Mouse (Mus musculus) stomach, postnatal 0 days (tissue): Measurements from ENCODE around the gene Csrnp2. TPM values are rescaled to one million over a fixed set of nuclear protein-coding genes. Genes with fewer than 3 reads are reported as not detected.

Experiments
- ATAC-seq: fragments of 200-750 bp; cut with Nextera tagmentation; 2 replicates; pipeline ENCODE4 v1.8.0; 2017; ENCODE audit not compliant: low FRiP score, low TSS enrichment
- DNase-seq: peaks from one replicate; pipeline ENCODE4 v3.0.0-alpha.2; 2016; ENCODE audit warnings: low spot score
- H3K27ac ChIP-seq: fragments of 300-500 bp; sonication (generic); replicated peaks from 2 replicates; pipeline ENCODE4 v1.5.1; 2014; ENCODE audit warnings: mild to moderate bottlenecking, control low read depth
- H3K27me3 ChIP-seq: fragments of 300-500 bp; sonication (generic); 2 replicates; pipeline ENCODE4 v1.6.1; 2014; ENCODE audit warnings: low read length; ENCODE audit not compliant: control insufficient read depth, insufficient read depth
- H3K36me3 ChIP-seq: fragments of 300-500 bp; sonication (generic); 2 replicates; pipeline ENCODE4 v1.6.1; 2014; ENCODE audit warnings: low read length, mixed read lengths; ENCODE audit not compliant: control insufficient read depth, insufficient read depth
- H3K4me1 ChIP-seq: fragments of 300-500 bp; sonication (generic); replicated peaks from 2 replicates; pipeline ENCODE4 v1.6.1; 2014; ENCODE audit warnings: antibody characterized with exemption; ENCODE audit not compliant: control insufficient read depth, insufficient read depth
- H3K4me2 ChIP-seq: fragments of 300-500 bp; sonication (generic); replicated peaks from 2 replicates; pipeline ENCODE4 v1.6.1; 2014; ENCODE audit warnings: low read depth, mild to moderate bottlenecking, control low read depth, moderate library complexity
- H3K4me3 ChIP-seq: fragments of 300-500 bp; sonication (generic); 2 replicates; pipeline ENCODE4 v1.5.1; 2014; ENCODE audit warnings: low read depth, low read length, control low read depth
- H3K9ac ChIP-seq: fragments of 300-500 bp; sonication (generic); 2 replicates; pipeline ENCODE4 v1.6.1; 2014; ENCODE audit warnings: mild to moderate bottlenecking, low read length, control low read depth, mixed read lengths
- H3K9me3 ChIP-seq: fragments of 300-500 bp; sonication (generic); 2 replicates; pipeline ENCODE4 v1.6.1; 2016; ENCODE audit warnings: low read length; ENCODE audit not compliant: control insufficient read depth
- CTCF ChIP-seq: IDR thresholded peaks from 2 replicates; pipeline ENCODE4 v1.5.1; 2016; ENCODE audit warnings: antibody characterized with exemption, low read depth, mild to moderate bottlenecking, moderate library complexity
- EP300 ChIP-seq: optimal IDR thresholded peaks from 2 replicates; pipeline ENCODE3; 2016; ENCODE audit warnings: antibody characterized with exemption
- WGBS: fragments of 180-500 bp; shearing (Covaris S2); extraction: QIAGEN DNeasy Blood & Tissue Kit; methylation state at CpG from one replicate; pipeline ENCODE4 v1.1.7; 2014; 5-methylcytosine and 5-hydroxymethylcytosine counted together
- polyA plus RNA-seq: library from polyadenylated mRNA; unstranded; fragments of >200 nt; fragmentation: Nextera tagmentation; extraction: Ambion mirVana; gene quantifications from 2 replicates; pipeline ENCODE4 v1.2.1, GENCODE M21; 2015

Csrnp2 gene
- polyA plus RNA-seq, 1 experiment from 2014 or later, result 2.8 TPM

DNA sequence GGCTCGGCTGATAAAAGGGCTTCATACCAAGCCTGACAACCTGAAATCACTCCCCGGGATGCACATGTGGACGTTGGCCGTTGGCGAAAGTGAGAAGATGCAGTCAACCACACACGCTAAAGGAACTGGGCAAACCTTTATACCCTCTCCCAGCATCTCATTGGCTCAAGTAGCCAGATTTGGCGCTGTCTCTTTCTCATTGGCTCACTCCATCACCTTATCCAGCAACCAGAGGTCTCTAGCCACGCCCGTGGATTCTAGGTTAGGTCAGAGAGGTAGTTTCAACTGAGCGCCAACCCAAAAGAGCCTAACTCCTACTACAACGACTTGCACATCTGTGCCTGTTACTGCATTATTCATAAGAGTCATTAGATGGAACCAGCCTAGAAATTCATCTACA is 42.8 kb downstream of the Csrnp2 start:
- 74% methylated on average over 11 of the region's 11 CpGs for WGBS
- ATAC-seq (no peak), DNase-seq (no peak)
- no peaks in the 10 kb centered on the region for H3K27me3 ChIP-seq
- H3K9me3 ChIP-seq, result no peaks in the 10 kb centered on the region
- H3K4me3 ChIP-seq, result no peak overlapping the region
- no peaks in the 10 kb centered on the region for H3K36me3 ChIP-seq
- H3K4me2 ChIP-seq, result no peak overlapping the region
- no peak overlapping the region for H3K9ac ChIP-seq
- no peak for TF ChIP-seq CTCF
- no peak for TF ChIP-seq EP300
- H3K4me1 ChIP-seq, result no peaks in the 10 kb centered on the region
- H3K27ac ChIP-seq, result no peak overlapping the region

DNA sequence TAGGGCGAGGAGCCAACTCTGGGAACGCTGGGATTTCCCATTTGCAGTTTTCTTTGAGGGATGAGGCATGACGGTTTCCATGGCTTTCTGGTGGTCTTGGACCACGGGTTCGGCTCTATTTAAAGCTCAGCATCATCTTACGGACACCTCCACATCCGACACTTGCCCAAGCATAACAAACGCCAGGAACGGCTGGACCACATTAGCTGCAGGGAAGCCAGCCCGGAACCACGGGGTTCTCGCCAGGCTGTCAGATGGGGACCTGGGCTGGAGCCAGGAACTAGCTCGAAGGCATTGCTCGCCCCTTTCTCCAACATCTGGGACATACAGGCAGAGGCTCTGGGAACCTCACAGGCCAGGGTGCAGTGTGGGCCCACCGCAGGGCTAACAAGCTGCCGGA is 44.0 kb downstream of the Csrnp2 start:
- 50% methylated on average over 16 of the region's 16 CpGs for WGBS
- Histone ChIP-seq H3K4me1 (no peaks in the 10 kb centered on the region), H3K27ac (no peak overlapping the region), H3K27me3 (no peaks in the 10 kb centered on the region), H3K36me3 (no peaks in the 10 kb centered on the region), H3K4me3 (no peak overlapping the region), H3K9me3 (no peaks in the 10 kb centered on the region), H3K4me2 (no peak overlapping the region), H3K9ac (no peak overlapping the region)
- ATAC-seq, result no peak
- TF ChIP-seq CTCF, result no peak
- TF ChIP-seq EP300, result no peak
- DNase-seq, result no peak

DNA sequence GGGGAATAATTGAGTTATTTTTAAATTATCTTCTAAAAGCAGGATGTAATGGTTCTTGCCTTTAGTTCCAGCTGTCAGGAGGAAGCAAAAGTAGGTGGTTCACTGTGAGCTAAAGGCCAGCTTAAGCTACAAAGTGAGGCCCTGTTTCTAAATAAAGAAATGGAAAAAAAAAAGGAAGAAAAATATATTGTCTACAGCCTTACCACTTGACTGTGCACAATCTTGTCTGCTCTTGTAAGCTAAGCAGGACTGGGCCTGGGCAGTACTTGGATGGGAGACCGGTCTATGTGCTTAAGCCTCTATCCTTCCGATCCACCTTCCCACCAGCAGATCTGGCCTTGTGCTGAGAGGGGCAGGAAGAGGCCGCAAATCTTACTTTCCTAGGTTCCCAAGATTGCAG is 45.8 kb downstream of the Csrnp2 start:
- Histone ChIP-seq H3K36me3 (no peaks in the 10 kb centered on the region), H3K27ac (0 out of 2 replicates have a peak overlapping the region, but pooled peaks have one; percentile 14), H3K9me3 (no peaks in the 10 kb centered on the region), H3K27me3 (no peaks in the 10 kb centered on the region), H3K4me2 (no peak overlapping the region), H3K9ac (no peak overlapping the region; the same call in 1 of the 2 replicates), H3K4me3 (no peak overlapping the region), H3K4me1 (no peaks in the 10 kb centered on the region)
- ATAC-seq (no peak), DNase-seq (no peak)
- 69% methylated on average over 3 of the region's 3 CpGs for WGBS
- TF ChIP-seq EP300, result no peak

DNA sequence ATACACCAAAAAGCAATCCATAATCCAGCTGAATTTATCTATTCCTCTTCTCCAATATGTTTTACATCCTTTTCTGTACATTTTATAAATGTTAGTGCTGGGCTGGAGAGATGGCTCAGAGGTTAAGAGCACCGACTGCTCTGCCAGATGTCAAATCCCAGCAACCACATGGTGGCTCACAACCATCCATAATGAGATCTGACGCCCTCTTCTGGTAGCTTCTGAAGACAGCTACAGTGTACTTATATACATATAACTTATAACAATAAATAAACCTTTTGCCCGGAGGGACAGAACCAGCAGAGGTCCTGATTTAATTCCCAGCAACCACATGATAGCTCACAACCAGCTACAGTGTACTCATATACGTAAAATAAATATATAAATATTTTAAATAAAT is 46.7 kb downstream of the Csrnp2 start:
- TF ChIP-seq CTCF, result 0 out of 2 replicates have a peak, but pooled peaks have one; percentile 22
- no peak for TF ChIP-seq EP300
- 72% methylated on average over 4 of the region's 4 CpGs for WGBS

DNA sequence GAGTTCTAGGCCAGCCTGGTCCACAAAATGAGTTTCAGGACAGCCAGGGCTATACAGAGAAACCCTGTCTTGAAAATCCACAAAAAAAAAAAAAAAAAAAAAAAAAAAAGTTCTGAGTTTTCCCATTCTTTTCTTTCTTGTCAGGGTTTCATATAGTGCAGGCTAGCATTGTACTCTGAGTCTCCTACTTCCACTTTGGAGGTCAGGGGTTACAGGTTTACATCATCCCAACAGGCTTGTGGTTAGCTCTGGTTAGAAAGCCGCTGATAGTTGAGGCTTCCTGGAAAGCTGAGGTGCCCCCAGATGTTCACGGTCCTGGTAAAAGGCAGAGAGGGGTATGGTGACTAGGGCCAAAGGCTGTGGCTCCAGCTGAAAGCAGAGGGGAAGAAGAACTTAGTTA is 48.4 kb downstream of the Csrnp2 start:
- no peak overlapping the region for H3K27ac ChIP-seq
- no peaks in the 10 kb centered on the region for H3K36me3 ChIP-seq
- no peak overlapping the region for H3K4me3 ChIP-seq
- WGBS, result 59% methylated on average over 2 of the region's 2 CpGs
- H3K4me2 ChIP-seq, result no peak overlapping the region
- DNase-seq (no peak), ATAC-seq (no peak)
- H3K9ac ChIP-seq, result no peak overlapping the region
- TF ChIP-seq CTCF (no peak), EP300 (no peak)
- H3K27me3 ChIP-seq, result no peaks in the 10 kb centered on the region
- no peaks in the 10 kb centered on the region for H3K9me3 ChIP-seq
- H3K4me1 ChIP-seq, result no peaks in the 10 kb centered on the region

More for the DNA sequence above, 46.7 kb downstream of the Csrnp2 start:
- no peaks in the 10 kb centered on the region for H3K4me1 ChIP-seq
- no peak overlapping the region for H3K27ac ChIP-seq
- no peaks in the 10 kb centered on the region for H3K9me3 ChIP-seq
- no peak overlapping the region for H3K9ac ChIP-seq
- H3K4me3 ChIP-seq, result no peak overlapping the region
- no peak overlapping the region for H3K4me2 ChIP-seq
- ATAC-seq, result no peak
- no peaks in the 10 kb centered on the region for H3K36me3 ChIP-seq
- no peak for DNase-seq
- no peaks in the 10 kb centered on the region for H3K27me3 ChIP-seq

DNA sequence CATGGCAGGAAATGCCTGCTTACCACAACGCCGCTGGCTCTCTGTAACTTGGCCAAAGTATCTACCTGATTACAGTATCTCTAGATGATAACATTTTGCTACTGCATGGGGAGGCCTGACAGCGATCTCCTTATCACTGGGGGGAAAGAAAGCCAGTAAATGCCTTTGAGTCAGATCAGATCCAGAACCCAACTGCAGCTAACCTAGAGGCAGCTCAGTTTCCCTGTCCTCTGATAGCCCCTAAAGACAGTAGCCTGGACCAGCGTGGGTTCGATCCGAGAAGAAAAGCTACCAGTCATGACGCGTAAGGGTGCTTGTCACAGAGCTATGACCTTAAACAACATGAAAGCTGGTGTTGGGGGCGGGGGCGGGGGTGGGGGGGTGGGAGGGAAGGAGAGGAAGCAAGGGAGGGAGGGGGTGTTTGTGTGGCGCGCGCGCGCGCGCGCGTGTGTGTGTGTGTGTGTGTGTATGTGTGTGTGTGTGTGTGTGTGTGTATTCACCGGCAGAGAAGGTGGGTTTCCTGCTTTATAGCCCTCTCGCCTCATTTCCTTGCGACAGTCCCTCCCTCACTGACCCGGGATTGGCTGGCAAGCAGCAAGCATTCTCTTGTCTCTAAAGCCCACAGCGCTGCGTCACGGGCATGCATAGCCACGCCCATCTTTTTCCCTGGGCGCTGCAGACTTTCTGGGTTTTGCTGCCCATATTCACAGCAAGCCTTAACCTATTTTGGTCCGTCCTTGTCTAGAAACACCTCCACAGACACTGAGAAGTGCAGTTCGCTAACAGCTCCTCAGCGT is 52.0 kb downstream of the Csrnp2 start:
- no peaks in the 10 kb centered on the region for H3K27me3 ChIP-seq
- no peaks in the 10 kb centered on the region for H3K36me3 ChIP-seq
- ATAC-seq (peak; percentile 97), DNase-seq (peak; percentile 89)
- peak overlapping the region; percentile 76 for H3K27ac ChIP-seq
- H3K9me3 ChIP-seq, result no peaks in the 10 kb centered on the region
- peak overlapping the region; percentile 57 for H3K9ac ChIP-seq
- peak overlapping the region; percentile 38 for H3K4me3 ChIP-seq
- peak overlapping the region; percentile 63 for H3K4me2 ChIP-seq
- WGBS, result 2% methylated on average over 25 of the region's 31 CpGs
- no peaks in the 10 kb centered on the region for H3K4me1 ChIP-seq
- no peak for TF ChIP-seq CTCF
- no peak for TF ChIP-seq EP300
